In genomic region chr5:15985901-15986300, GRCm38 (mm10) we compare ENCODE assay signal across 14 mouse cellular contexts. TPM values are rescaled to one million over a fixed set of nuclear protein-coding genes. Genes with fewer than 3 reads are reported as not detected.
DNase-seq lines count a peak whose midpoint lies in the region; ATAC-seq lines count a peak whose summit lies in the region.
"Had no signal": no experiment of that assay in that cellular context is flagged by ENCODE, and none has a peak within 500 bp of the region (broad histone marks: within the 10 kb centered on the region; RNA-seq: fewer than 3 reads in every experiment).

No protein-coding gene starts in this region.

- ATAC-seq in hindbrain, embryonic 13.5 days (ENCODE audit: low FRiP score), result peak; percentile 91
- ATAC-seq: intestine, embryonic 16.5 days had no signal

- peaks cover 83% of the 10 kb centered on the region for H3K27me3 ChIP-seq in embryonic facial prominence, embryonic 10.5 days (replicated peaks; ENCODE audit: low read depth, poor library complexity, severe bottlenecking)
- peaks cover 69% of the 10 kb centered on the region for H3K27me3 ChIP-seq in hindbrain, embryonic 13.5 days
- H3K27me3 ChIP-seq: CH12.LX had no signal

- no peaks in the 10 kb centered on the region for H3K36me3 ChIP-seq in embryonic facial prominence, embryonic 10.5 days (replicated peaks)
- H3K36me3 ChIP-seq in hindbrain, embryonic 13.5 days, result no peaks in the 10 kb centered on the region

- no peak overlapping the region for H3K9ac ChIP-seq in hindbrain, embryonic 13.5 days
- H3K9ac ChIP-seq: liver, embryonic 14.5 days had no signal

- H3K27ac ChIP-seq in embryonic facial prominence, embryonic 10.5 days (replicated peaks), result no peak overlapping the region
- no peak overlapping the region for H3K27ac ChIP-seq in hindbrain, embryonic 13.5 days
- H3K27ac ChIP-seq: liver, embryonic 14.5 days; stomach, postnatal 0 days had no signal

- H3K4me3 ChIP-seq in embryonic facial prominence, embryonic 10.5 days, result no peak overlapping the region
- H3K4me3 ChIP-seq in hindbrain, embryonic 13.5 days, result no peak overlapping the region

- H3K9me3 ChIP-seq in embryonic facial prominence, embryonic 10.5 days, result no peaks in the 10 kb centered on the region
- H3K9me3 ChIP-seq in hindbrain, embryonic 13.5 days, result no peaks in the 10 kb centered on the region

- H3K4me1 ChIP-seq in embryonic facial prominence, embryonic 10.5 days, result peaks cover 23% of the 10 kb centered on the region
- H3K4me1 ChIP-seq in hindbrain, embryonic 13.5 days (replicated peaks), result peaks cover 29% of the 10 kb centered on the region

- DNase-seq in Muller cell, postnatal 12 days (ENCODE audit: inconsistent ontology term), result peak; percentile 34
- peak; percentile 64 for DNase-seq in embryonic facial prominence, embryonic 10.5 days (ENCODE audit: low spot score)
- peak; percentile 67 for DNase-seq in neural tube, embryonic 10.5 days (ENCODE audit: extremely low spot score, low spot score)
- no peak for DNase-seq in liver
- DNase-seq in kidney, adult 18-20 months, result no peak
- no peak for DNase-seq in lung, postnatal 25 days (ENCODE audit: low spot score)
- DNase-seq: cerebellum, adult 11-12 months; heart, adult 18-20 months; right cerebral cortex, postnatal 14 days had no signal

- H3K4me2 ChIP-seq in hindbrain, embryonic 13.5 days, result no peak overlapping the region

- WGBS in embryonic facial prominence, embryonic 10.5 days, result 23% methylated on average over 4 of the region's 4 CpGs
- 15% methylated on average over 4 of the region's 4 CpGs for WGBS in hindbrain, embryonic 13.5 days

RNA-seq across cellular contexts. Expression of gene Cacna2d1, which starts 51.4 kb away (rescaled TPM):
- polyA plus RNA-seq in embryonic facial prominence, embryonic 10.5 days (2016; fragmentation: Nextera tagmentation; extraction: Ambion mirVana), result 6.0 and 8.2 TPM in 2 replicates
- polyA plus RNA-seq in hindbrain, embryonic 13.5 days (2015; fragmentation: Nextera tagmentation; extraction: Ambion mirVana), result 38.5 and 38.7 TPM in 2 replicates

Comparison
In these comparisons a context has a peak if more than half of its experiments do, and no peak if none do; other contexts are left out.
1. DNase-seq: peak in Muller cell, postnatal 12 days (single experiment), embryonic facial prominence, embryonic 10.5 days (single experiment) and neural tube, embryonic 10.5 days (single experiment); none in liver (single experiment), kidney, adult 18-20 months (single experiment) and lung, postnatal 25 days (single experiment).